Mouse (Mus musculus): Measurements from ENCODE around the gene Myh1.

Myh1 gene

GRCm38 (mm10) chr11:67235639-67236358 is 35.9 kb downstream of the Myh1 start:
- DNase-seq, result peak; percentile 61

- no peak for DNase-seq
These were observed 36.9 kb downstream of the Myh1 start for GRCm38 (mm10) chr11:67236799-67237198.

- DNase-seq, result no peak
These were observed 37.7 kb downstream of the Myh1 start, which contains the start of gene Myh4 for GRCm38 (mm10) chr11:67237481-67238079. TSS of gene Myh4 (plus strand) at chr11:67238029.

- no peak for DNase-seq
These were observed 41.2 kb downstream of the Myh1 start for GRCm38 (mm10) chr11:67241051-67241450.

GRCm38 (mm10) chr11:67253691-67254090 is 53.8 kb downstream of the Myh1 start:
- DNase-seq, result no peak

GRCm38 (mm10) chr11:67257048-67257447 is 57.2 kb downstream of the Myh1 start:
- DNase-seq, result no peak

GRCm38 (mm10) chr11:67260956-67261355 is 61.1 kb downstream of the Myh1 start:
- no peak for DNase-seq
